Mouse (Mus musculus): ENCODE data around the gene Trpc4ap. TPM values are rescaled to one million over a fixed set of nuclear protein-coding genes. Genes with fewer than 3 reads are reported as not detected.
A peak's percentile ranks its signal among the peaks of the same experiment; 100 is the strongest.

Trpc4ap gene
- polyA plus RNA-seq, 1 experiment from 2014 or later = 129 TPM

DNA sequence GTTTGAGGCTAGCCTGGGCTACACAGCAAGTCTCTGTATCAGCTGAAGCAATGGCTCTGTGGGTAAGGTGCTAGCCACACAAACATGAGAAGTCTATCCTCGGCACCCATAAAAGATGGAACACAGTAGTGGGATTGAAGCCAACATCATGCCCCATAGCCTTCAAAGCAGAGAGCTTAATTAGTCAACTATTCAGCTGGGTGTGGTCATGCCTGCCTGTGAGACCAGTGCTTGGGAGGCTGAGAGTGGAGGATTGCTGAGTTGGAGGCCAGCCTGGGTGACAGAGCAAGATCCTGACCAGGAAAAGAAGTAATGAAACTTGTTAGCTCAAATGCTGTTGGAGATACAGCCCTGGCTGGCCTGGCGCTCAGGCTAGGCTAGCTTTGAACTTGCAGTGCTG, 101.3 kb downstream of the Trpc4ap start:
- H3K9me3 ChIP-seq (ENCODE audit: control insufficient read depth, low read length) = no peaks in the 10 kb centered on the region
- ATAC-seq (replicated peaks; ENCODE audit: low FRiP score, low TSS enrichment, low read depth) (no peak), DNase-seq (ENCODE audit: low spot score) (no peak)
- 91% methylated on average over 2 of the region's 2 CpGs for WGBS
- 0 out of 2 replicates have a peak overlapping the region, but pooled peaks have one; percentile 69 for H3K4me2 ChIP-seq (ENCODE audit: low read length)
- no peak overlapping the region for H3K4me3 ChIP-seq (ENCODE audit: low read depth, low read length)
- H3K36me3 ChIP-seq (ENCODE audit: control insufficient read depth, insufficient read depth, low read length) = no peaks in the 10 kb centered on the region
- H3K27me3 ChIP-seq (replicated peaks; ENCODE audit: control insufficient read depth, insufficient read depth, low read length) = no peaks in the 10 kb centered on the region
- no peak overlapping the region for H3K9ac ChIP-seq (ENCODE audit: low read length)
- H3K27ac ChIP-seq (ENCODE audit: low read depth) = no peak overlapping the region
- peaks cover 6% of the 10 kb centered on the region; the same call in 1 of the 2 replicates for H3K4me1 ChIP-seq (replicated peaks; ENCODE audit: control insufficient read depth, insufficient read depth, low read length)

- no peak for ATAC-seq (replicated peaks; ENCODE audit: low FRiP score, low TSS enrichment, low read depth)
- H3K9me3 ChIP-seq (ENCODE audit: control insufficient read depth, low read length) = no peaks in the 10 kb centered on the region
- no peak overlapping the region for H3K27ac ChIP-seq (ENCODE audit: low read depth)
- WGBS = 83% methylated on average over 6 of the region's 6 CpGs
- no peak overlapping the region for H3K4me2 ChIP-seq (ENCODE audit: low read length)
- no peaks in the 10 kb centered on the region for H3K27me3 ChIP-seq (replicated peaks; ENCODE audit: control insufficient read depth, insufficient read depth, low read length)
- H3K36me3 ChIP-seq (ENCODE audit: control insufficient read depth, insufficient read depth, low read length) = no peaks in the 10 kb centered on the region
- H3K4me3 ChIP-seq (ENCODE audit: low read depth, low read length) = no peak overlapping the region
- peaks cover 6% of the 10 kb centered on the region; the same call in 1 of the 2 replicates for H3K4me1 ChIP-seq (replicated peaks; ENCODE audit: control insufficient read depth, insufficient read depth, low read length)
- no peak for DNase-seq (ENCODE audit: low spot score)
- H3K9ac ChIP-seq (ENCODE audit: low read length) = no peak overlapping the region
These were observed 102.7 kb downstream of the Trpc4ap start for GRCm38 (mm10) chr2:155589521-155589920.

GRCm38 (mm10) chr2:155588136-155588535, 104.0 kb downstream of the Trpc4ap start:
- H3K36me3 ChIP-seq (ENCODE audit: control insufficient read depth, insufficient read depth, low read length) = no peaks in the 10 kb centered on the region
- H3K4me3 ChIP-seq (ENCODE audit: low read depth, low read length) = no peak overlapping the region
- DNase-seq (ENCODE audit: low spot score) = no peak
- peaks cover 6% of the 10 kb centered on the region; the same call in 1 of the 2 replicates for H3K4me1 ChIP-seq (replicated peaks; ENCODE audit: control insufficient read depth, insufficient read depth, low read length)
- no peaks in the 10 kb centered on the region for H3K27me3 ChIP-seq (replicated peaks; ENCODE audit: control insufficient read depth, insufficient read depth, low read length)
- no peak overlapping the region for H3K4me2 ChIP-seq (ENCODE audit: low read length)
- no peaks in the 10 kb centered on the region for H3K9me3 ChIP-seq (ENCODE audit: control insufficient read depth, low read length)
- no peak for ATAC-seq (replicated peaks; ENCODE audit: low FRiP score, low TSS enrichment, low read depth)
- H3K9ac ChIP-seq (ENCODE audit: low read length) = no peak overlapping the region
- H3K27ac ChIP-seq (ENCODE audit: low read depth) = no peak overlapping the region
- WGBS = 83% methylated on average over 3 of the region's 3 CpGs

DNA sequence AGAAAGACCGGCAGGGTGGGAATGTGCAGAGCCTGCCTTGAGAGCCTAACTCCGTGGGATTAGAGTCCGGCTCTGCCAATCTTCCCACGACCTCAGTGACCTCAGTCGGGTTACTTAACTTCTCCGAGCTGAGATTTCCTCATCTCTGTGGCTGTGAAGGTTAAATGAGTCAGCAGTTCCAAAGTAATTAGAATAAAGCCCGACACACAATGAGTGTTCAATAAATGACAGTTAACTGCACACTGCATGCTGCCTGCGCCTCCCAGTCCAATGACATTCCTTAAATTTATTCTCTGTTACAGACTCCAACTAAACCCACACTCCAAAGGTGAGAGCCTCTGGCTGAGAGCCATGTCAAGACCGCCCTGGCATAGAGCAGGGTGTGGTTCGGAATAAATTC, 106.7 kb downstream of the Trpc4ap start:
- H3K4me3 ChIP-seq (ENCODE audit: low read depth, low read length) = no peak overlapping the region
- DNase-seq (ENCODE audit: low spot score) (no peak), ATAC-seq (replicated peaks; ENCODE audit: low FRiP score, low TSS enrichment, low read depth) (no peak)
- no peak overlapping the region for H3K4me2 ChIP-seq (ENCODE audit: low read length)
- no peak overlapping the region for H3K27ac ChIP-seq (ENCODE audit: low read depth)
- 74% methylated on average over 10 of the region's 10 CpGs for WGBS
- no peak overlapping the region for H3K9ac ChIP-seq (ENCODE audit: low read length)
- H3K27me3 ChIP-seq (replicated peaks; ENCODE audit: control insufficient read depth, insufficient read depth, low read length) = no peaks in the 10 kb centered on the region
- no peaks in the 10 kb centered on the region for H3K9me3 ChIP-seq (ENCODE audit: control insufficient read depth, low read length)
- H3K36me3 ChIP-seq (ENCODE audit: control insufficient read depth, insufficient read depth, low read length) = no peaks in the 10 kb centered on the region
- no peaks in the 10 kb centered on the region for H3K4me1 ChIP-seq (replicated peaks; ENCODE audit: control insufficient read depth, insufficient read depth, low read length)

- ATAC-seq (replicated peaks; ENCODE audit: low FRiP score, low TSS enrichment, low read depth) (no peak), DNase-seq (ENCODE audit: low spot score) (no peak)
- H3K9me3 ChIP-seq (ENCODE audit: control insufficient read depth, low read length) = no peaks in the 10 kb centered on the region
- no peaks in the 10 kb centered on the region for H3K4me1 ChIP-seq (replicated peaks; ENCODE audit: control insufficient read depth, insufficient read depth, low read length)
- no peaks in the 10 kb centered on the region for H3K36me3 ChIP-seq (ENCODE audit: control insufficient read depth, insufficient read depth, low read length)
- 88% methylated on average over 9 of the region's 9 CpGs for WGBS
- H3K27me3 ChIP-seq (replicated peaks; ENCODE audit: control insufficient read depth, insufficient read depth, low read length) = no peaks in the 10 kb centered on the region
- H3K4me2 ChIP-seq (ENCODE audit: low read length) = no peak overlapping the region
- H3K4me3 ChIP-seq (ENCODE audit: low read depth, low read length) = no peak overlapping the region
- no peak overlapping the region for H3K9ac ChIP-seq (ENCODE audit: low read length)
- H3K27ac ChIP-seq (ENCODE audit: low read depth) = no peak overlapping the region
These were observed 107.1 kb downstream of the Trpc4ap start for GRCm38 (mm10) chr2:155585082-155585481.

MicroRNAs encoded within 50 kb of the gene (microRNA counts, 519-probe panel; counts per million panel counts)
- not detected for microRNA mmu-miR-499

Small RNAs within 50 kb of the gene (microRNA-seq; reads per million reads assigned to microRNA genes)
- gene Mir499 = 4.1 reads per million, percentile 32 among the genes with 10 or more reads in this experiment

Other genes with a start within 250 kb of the Trpc4ap start
- gene Ncoa6, start 218.5 kb downstream of the Trpc4ap start, polyA plus RNA-seq (2014; fragmentation: Nextera tagmentation; extraction: Ambion mirVana) = 27.9 and 28.3 TPM in 2 replicates
- 15.5 and 16.8 TPM in 2 replicates for gene Acss2, start 174.4 kb downstream of the Trpc4ap start, polyA plus RNA-seq (2014; fragmentation: Nextera tagmentation; extraction: Ambion mirVana)
- gene Ggt7, start 174.1 kb downstream of the Trpc4ap start, polyA plus RNA-seq (2014; fragmentation: Nextera tagmentation; extraction: Ambion mirVana) = 3.6 and 4.0 TPM in 2 replicates
- gene Gss, start 99.6 kb downstream of the Trpc4ap start, polyA plus RNA-seq (2014; fragmentation: Nextera tagmentation; extraction: Ambion mirVana) = 46.1 and 49.6 TPM in 2 replicates
- 0.20 and 0.62 TPM in 2 replicates for gene Myh7b, start 81.2 kb downstream of the Trpc4ap start, polyA plus RNA-seq (2014; fragmentation: Nextera tagmentation; extraction: Ambion mirVana)
- 39.2 and 47.1 TPM in 2 replicates for gene Edem2, start 37.1 kb upstream of the Trpc4ap start, polyA plus RNA-seq (2014; fragmentation: Nextera tagmentation; extraction: Ambion mirVana)
- not detected in 2 replicates for gene Gm17581, start 43.5 kb upstream of the Trpc4ap start, polyA plus RNA-seq (2014; fragmentation: Nextera tagmentation; extraction: Ambion mirVana)
- 22.8 and 23.0 TPM in 2 replicates for gene Procr, start 58.7 kb upstream of the Trpc4ap start, polyA plus RNA-seq (2014; fragmentation: Nextera tagmentation; extraction: Ambion mirVana)
- gene Mmp24, start 83.0 kb upstream of the Trpc4ap start, polyA plus RNA-seq (2014; fragmentation: Nextera tagmentation; extraction: Ambion mirVana) = 0.28 and 0.55 TPM in 2 replicates
- gene BC029722, start 127.0 kb upstream of the Trpc4ap start, polyA plus RNA-seq (2014; fragmentation: Nextera tagmentation; extraction: Ambion mirVana) = 12.8 and 13.2 TPM in 2 replicates
- 251 and 255 TPM in 2 replicates for gene Eif6, start 134.5 kb upstream of the Trpc4ap start, polyA plus RNA-seq (2014; fragmentation: Nextera tagmentation; extraction: Ambion mirVana)
- 0.12 and 0.23 TPM in 2 replicates for gene Fam83c, start 142.5 kb upstream of the Trpc4ap start, polyA plus RNA-seq (2014; fragmentation: Nextera tagmentation; extraction: Ambion mirVana)
- 64.0 and 64.9 TPM in 2 replicates for gene Uqcc1, start 237.9 kb upstream of the Trpc4ap start, polyA plus RNA-seq (2014; fragmentation: Nextera tagmentation; extraction: Ambion mirVana)
- not detected in 2 replicates for gene Gm15557, start 248.3 kb upstream of the Trpc4ap start, polyA plus RNA-seq (2014; fragmentation: Nextera tagmentation; extraction: Ambion mirVana)